Mouse (Mus musculus) brain, embryonic 18.5 days (tissue): ENCODE measurements around the gene Gprc5c.
A peak's percentile ranks its signal among the peaks of the same experiment; 100 is the strongest.
"Not testable (repeated sequence)": the region's sequence is repeated elsewhere in the genome, so short reads cannot be mapped to it uniquely, and the experiment has no call there.

Source experiments
- DNase-seq: peaks from one replicate; pipeline ENCODE4 v3.0.0-alpha.2; 2012; ENCODE audit warnings: low read depth, low spot score

The Gprc5c gene

GRCm38 (mm10) chr11:114907567-114907966 is 56.6 kb downstream of the Gprc5c start:
- no peak for DNase-seq

- no peak for DNase-seq
Measured at GRCm38 (mm10) chr11:114908086-114908485, 57.1 kb downstream of the Gprc5c start.

- not testable (repeated sequence) for DNase-seq
Measured at GRCm38 (mm10) chr11:114909538-114909937, 58.6 kb downstream of the Gprc5c start.

- DNase-seq = peak; percentile 39
Measured at GRCm38 (mm10) chr11:114912847-114913246, 61.9 kb downstream of the Gprc5c start.

- no peak for DNase-seq
Measured at GRCm38 (mm10) chr11:114914978-114915377, 64.0 kb downstream of the Gprc5c start.

GRCm38 (mm10) chr11:114917120-114917519 is 66.2 kb downstream of the Gprc5c start:
- no peak for DNase-seq
